Mouse (Mus musculus): ENCODE data around the gene AU018091. TPM values are rescaled to one million over a fixed set of nuclear protein-coding genes. Genes with fewer than 3 reads are reported as not detected.
"Not testable (repeated sequence)": the region's sequence is repeated elsewhere in the genome, so short reads cannot be mapped to it uniquely, and the experiment has no call there.

AU018091 gene
- polyA plus RNA-seq (2012; rRNA removed) = 0.06 TPM in 1 of 2 replicates, not detected in the other

DNA sequence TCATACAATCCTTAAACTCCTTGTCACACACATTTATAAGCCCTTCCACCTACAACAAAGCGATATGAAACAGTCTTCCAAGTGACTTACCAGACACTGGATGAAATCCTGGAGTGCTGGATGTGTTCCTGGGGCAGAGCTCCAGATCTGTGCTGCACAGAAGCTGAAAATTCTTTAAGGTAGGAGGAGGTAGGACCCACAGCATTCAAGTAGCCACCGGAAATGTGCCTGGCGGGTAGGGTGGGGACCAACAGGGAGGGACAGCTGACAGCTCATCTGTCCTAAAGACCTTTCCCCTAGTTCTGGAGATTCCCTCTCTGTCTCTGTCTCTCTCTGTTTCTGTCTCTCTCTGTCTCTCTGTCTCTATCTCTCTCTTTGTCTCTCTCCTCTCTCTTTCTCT lies at the start of gene AU018091:
TSS of gene AU018091 (minus strand) at position 279 of the 400 bp plus-strand sequence.
- DNase-seq (ENCODE audit: extremely low spot score in 1 of 2, low spot score in 1 of 2) = no peak

DNA sequence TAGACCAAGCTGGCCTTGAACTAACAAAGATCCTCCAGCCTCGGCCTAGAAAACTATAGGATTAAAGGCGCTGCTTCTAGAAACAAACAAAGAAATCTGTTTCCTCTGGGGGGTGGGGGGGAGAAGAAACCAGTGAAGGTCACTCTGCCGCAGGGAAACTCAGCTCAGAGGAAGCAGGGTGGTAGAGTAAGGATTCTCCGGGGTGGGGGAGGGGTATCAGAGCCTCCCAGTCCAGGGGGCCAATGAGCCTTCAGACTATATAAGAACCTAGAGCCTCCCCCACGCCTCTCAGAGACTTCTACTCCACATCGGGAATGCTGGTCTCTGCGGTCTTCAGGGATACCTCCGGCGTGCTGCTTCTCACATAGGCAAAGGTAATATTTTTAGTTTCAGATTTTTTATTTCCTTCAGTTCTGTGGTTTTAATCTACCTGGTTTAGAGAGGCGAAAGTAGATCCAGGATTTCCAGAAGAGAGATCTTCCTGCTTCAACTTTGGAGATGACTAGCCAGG lies 48.6 kb upstream of the AU018091 start:
- DNase-seq (ENCODE audit: extremely low spot score in 1 of 2, low spot score in 1 of 2) = no peak

DNA sequence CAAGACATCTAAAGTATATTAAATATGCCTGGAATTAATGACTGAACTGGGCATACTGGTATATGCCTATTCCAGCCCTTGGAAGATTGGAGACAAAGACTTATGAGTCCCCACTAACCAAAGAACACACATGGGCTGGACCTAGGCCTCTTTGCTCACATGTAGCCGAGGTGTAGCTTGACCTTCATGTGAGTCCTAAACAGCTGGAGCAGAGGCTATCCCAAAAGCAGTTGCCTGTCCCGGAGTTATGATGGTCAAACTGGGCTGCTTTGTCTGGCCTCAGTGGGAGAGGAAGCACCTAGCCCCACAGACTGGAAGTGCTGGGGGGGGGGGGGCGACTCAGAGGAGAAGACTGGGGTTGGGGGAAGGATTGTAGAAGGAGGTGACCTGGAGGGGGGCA lies 47.3 kb upstream of the AU018091 start:
- DNase-seq (ENCODE audit: extremely low spot score in 1 of 2, low spot score in 1 of 2) = no peak

DNA sequence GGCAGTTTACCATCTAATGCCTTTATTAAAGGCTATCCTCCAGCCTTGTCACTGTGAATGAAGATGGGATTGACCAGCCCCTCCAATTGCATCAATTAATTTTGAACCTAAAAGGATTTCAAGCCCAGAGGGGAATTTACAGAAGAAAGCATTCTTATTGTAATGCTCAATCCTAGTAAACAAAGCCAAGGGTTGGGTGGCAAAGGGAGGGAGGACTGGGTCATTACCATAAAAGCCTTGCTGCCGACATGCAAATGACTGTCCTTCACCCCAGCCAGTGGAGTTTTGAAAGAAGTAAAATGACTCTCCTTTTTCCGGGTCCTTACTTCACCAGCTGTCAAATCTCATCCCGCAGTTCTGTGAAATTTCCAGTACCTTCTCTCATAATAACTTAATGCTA lies 44.6 kb upstream of the AU018091 start:
- DNase-seq (ENCODE audit: extremely low spot score in 1 of 2, low spot score in 1 of 2) = no peak

DNA sequence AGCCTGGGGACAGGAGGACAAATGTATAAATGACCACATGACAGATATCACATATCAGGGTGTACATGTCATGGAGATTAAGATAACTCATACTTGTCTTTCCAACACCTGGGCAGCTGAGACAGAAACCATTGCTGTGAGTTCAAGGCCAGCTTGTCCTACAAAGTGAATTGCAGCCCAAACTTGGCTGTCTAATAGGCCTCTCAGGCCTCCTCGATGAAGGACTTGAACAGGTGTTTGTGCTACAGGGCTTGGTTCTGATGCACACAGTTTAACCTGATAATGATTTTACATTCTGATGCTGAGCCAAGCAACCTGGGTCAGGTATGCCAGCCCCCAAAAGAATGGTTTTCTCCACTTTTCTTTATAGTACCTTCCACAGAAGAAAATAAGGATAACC lies 44.2 kb upstream of the AU018091 start:
- DNase-seq (ENCODE audit: extremely low spot score in 1 of 2, low spot score in 1 of 2) = no peak

DNA sequence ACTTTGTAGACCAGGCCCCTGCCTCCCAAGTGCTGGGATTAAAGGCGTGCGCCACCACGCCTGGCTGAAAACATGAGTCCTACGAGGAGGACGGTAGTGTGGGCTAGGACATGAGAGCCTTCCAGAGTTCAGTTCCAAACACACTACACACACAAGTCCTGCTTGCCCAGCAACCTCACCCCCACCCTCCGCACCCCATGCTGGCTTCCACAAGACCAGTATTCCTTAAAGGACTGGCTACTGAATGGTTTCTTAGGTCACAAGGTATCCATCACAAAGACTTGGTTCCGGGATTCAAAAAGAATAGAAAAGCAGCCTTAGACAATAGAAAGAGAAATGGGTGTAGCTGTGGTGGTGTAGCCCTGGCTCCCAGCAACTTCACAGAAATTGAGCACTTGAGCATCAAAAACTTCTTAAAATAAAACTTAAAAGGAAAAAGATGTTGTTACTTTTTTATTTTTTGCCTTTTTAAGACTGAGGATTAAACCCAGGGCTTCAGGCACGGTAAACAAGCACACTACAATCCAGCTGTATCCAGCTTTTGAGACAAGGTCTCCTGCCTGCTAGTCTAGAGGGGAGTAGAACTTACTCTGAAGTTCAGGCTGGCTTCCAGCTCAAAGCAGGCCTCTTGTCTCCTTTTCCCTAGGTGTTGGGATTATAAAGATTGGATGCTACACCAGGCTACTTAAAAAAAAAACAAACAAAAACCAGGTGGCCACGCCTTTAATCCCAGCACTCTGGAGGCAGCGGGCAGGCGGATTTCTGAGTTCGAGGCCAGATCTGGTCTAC lies 43.2 kb upstream of the AU018091 start:
- no peak for DNase-seq (ENCODE audit: extremely low spot score in 1 of 2, low spot score in 1 of 2)

DNA sequence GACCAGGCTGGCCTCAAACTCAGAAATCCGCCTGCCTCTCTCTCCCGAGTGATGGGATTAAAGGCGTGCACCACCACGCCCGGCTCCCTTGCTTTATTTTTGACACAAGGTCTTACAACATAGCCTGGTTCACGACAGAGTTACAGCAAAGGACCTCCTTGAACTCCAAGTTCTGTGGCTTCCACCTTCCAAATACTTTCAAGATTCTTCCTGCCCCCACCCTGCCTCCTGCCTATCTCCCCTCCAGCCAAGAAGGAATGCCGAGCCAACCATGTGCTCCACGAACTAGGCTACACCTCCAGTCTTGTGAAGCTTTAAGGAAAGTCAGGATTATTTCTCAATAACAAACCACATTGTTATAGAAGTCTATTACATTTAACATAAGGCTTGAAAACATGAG lies 42.5 kb upstream of the AU018091 start:
- no peak for DNase-seq (ENCODE audit: extremely low spot score in 1 of 2, low spot score in 1 of 2)

DNA sequence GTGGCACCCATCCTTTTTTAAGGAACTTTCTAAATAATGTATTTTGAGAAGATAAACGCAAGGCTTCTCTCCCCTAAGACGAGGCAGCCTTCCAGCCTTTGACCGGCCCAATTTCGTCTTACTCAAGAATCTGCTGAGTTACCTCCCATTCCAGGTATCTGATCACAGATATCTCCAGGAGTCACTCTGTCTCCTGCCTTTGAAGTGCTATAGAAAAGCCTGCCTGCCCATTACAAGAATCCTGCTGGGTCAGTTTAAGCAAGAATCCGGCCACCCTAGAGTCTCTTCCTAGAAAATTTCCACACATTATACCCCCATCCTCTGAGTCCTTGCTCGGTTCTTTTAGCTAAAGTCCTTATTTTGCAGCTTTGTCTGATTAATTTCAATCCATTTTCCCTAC lies 41.6 kb upstream of the AU018091 start:
- DNase-seq (ENCODE audit: extremely low spot score in 1 of 2, low spot score in 1 of 2) = no peak

DNA sequence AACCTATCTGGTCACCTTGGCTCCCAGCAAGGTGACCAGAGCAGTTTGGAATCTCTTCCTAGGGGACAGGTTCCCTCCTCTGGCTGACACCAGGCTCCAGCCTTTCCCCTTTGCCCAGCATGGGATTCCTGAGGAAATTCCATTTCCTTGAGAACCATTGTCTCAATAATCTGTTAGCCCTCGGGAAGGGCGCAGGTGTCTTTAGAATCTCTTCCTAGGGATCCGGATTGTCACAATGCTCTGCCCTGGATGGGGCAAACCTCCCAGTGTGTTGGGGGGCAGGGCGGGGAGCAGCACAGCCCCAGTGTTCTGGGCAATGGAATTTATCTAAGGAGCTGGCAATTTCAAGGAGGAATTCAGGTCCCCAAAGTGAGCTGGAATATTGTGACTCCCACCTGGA lies 37.5 kb upstream of the AU018091 start:
- DNase-seq (ENCODE audit: extremely low spot score in 1 of 2, low spot score in 1 of 2) = no peak

DNA sequence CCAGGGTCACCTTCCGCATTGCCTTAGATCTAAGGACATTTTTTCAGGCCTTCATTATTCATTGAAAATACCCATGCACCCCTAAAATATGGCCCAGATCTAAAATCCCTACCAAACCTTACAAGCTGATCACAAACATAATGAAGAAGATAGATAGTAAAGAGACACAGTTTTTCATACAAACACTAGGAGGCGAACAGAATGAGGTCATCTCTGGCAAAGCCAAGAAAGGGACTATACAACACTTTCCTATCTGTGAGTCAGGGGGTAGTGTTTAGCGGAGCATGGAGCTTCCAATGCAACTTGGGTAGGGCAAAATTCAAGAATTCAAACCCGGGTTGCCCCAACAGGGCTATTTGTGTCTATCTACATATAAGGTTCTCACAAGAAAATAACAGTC lies 35.6 kb upstream of the AU018091 start:
- DNase-seq (ENCODE audit: extremely low spot score in 1 of 2, low spot score in 1 of 2) = no peak

DNA sequence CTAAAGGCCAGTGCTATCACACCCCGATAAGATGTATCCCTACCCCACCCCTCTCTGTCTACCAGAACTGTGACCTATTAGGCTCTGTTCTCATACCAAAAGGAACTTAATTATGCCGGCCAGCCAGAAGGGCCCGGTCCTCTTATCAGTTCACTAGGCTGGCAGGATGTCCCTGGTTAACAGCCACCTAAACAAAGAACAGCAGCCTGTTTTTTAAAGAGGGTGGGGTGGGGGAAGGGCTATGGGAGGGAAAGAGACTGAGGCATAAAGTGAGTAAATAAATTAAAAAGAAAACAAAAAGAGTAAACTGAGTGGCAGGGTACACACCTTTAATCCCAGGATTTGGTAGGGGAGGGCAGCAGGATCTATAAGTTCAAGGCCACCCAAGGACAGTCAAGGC lies 34.9 kb upstream of the AU018091 start:
- no peak for DNase-seq (ENCODE audit: extremely low spot score in 1 of 2, low spot score in 1 of 2)

DNA sequence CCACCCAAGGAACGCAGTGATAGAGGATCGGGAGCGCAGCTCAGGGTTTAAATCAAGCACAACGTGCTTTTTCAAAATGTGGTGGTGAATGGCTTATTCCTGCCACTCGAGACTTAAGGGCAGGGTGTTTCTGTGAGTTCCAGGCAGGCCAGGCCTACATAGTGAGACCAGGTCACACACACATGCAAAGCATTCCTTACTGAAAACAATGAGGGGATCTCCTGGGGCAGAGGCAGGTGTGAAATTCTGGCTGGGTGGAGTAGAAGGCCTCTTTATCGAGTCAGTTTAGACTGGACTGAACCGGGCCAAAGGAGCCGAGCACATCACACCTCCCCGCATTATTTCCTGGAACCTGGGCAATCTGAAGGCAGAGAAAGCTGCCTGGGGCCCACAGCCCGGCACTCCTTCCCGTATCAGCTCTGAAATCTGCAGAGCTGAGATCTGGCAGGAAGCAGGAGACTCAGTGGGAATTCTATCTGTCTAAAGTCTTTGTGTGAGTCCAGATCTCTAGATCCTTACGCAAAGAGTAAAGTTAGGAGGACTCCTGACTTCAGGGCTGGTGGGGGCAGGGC lies 32.2 kb upstream of the AU018091 start:
- no peak for DNase-seq (ENCODE audit: extremely low spot score in 1 of 2, low spot score in 1 of 2)

DNA sequence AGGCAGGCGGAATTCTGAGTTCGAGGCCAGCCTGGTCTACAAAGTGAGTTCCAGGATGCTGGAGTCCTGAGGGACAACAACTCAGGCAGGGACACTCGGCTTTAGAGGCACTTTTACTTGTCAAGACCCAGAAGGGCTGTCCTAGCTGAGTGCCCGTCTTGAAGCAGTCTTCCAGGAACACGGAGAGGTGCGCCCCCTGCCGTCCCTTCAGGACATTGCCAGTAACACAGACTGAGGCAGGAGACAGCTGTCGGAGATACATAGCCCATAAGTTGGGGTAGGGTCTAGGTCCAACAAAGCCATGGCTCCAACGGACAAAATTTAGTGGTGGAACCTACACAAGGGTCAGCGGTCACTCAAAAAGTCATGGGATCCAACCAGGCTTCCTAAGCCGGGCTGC lies 29.9 kb upstream of the AU018091 start:
- no peak for DNase-seq (ENCODE audit: extremely low spot score in 1 of 2, low spot score in 1 of 2)

DNA sequence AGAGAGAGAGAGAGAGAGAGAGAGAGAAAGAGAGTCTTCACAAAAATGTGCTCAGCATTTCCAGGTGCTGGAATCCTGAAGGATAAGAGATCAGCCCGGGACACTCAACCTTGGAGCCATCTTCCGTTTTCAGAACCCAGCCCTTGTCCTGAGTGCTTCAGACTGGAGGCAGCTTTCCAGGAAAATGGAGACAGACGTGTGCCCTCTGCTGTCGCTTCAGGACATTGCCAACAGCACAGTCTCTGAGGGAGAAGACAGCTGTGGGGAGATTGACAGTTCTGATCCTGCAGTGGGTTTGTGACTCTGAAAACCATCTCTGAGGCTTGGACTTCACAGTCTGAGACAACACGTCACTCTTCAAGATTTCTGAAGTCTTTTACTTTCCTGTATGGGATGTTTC lies 26.8 kb upstream of the AU018091 start:
- no peak for DNase-seq (ENCODE audit: extremely low spot score in 1 of 2, low spot score in 1 of 2)

DNA sequence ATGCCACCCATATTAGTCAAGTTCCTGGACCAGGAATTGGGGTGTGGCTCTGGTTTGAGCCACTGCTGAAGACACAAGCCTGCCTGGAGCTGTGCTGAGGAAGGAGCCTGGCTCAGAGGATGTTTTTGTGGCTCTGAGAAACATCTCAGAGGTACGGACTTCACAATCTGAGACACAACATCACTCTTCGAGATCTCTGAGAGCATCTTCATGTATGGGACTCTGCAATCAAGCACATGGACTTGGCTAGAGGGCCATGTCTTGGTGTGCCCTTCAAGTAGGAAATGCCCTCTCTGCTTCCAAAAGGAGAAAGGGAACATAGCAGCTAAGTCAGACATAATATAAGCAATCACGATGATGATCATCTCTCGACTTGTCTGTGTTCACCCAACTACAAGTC lies 25.5 kb upstream of the AU018091 start:
- DNase-seq (ENCODE audit: extremely low spot score in 1 of 2, low spot score in 1 of 2) = no peak

DNA sequence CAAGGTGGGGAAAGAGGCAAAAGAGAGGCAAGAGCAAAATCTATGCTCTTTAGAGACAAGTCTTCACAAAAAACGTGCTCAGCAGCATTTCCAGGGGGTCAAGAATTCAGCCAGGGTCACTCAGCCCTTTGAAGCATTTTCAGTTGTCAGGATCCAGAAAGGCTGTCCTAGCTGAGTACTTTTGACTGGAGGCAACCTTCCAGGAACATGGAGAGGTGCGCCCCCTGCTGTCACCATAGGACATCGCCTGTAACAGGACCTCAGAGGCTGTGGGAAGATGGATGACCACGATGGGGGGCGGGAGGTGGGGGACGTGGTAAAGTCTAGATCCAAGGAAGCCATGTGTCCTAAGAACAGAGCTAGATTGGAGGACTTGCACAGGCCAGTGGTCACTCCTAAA lies 24.9 kb upstream of the AU018091 start:
- peak in 1 of 2 experiments; percentile 67 for DNase-seq (ENCODE audit: extremely low spot score in 1 of 2, low spot score in 1 of 2)

DNA sequence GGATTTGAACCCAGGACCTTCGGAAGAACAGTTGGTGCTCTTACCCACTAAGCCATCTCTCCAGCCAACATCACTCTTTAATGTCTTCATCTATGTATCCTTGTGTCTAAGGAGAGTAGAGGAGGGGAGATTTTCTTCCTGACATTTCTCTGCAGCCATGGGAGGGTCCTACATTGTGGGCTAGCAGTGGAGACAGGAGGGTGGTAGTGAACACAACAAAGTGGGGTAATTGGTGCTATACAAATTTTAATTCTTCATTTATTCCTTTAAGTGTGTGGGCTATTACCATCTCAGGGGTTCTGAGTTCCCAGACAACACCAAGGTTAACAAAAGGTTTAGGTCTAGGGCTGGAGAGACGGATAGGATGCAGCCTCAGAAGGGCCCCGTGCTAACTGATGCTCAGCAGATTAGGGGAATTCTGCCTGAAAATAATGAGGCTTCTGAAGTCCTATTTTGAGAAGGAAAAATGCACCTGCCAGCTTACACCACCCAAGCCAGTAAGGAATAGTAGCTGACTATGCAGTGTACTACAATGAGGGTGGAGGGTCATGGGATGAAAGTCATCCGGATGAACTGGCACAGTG lies 24.1 kb upstream of the AU018091 start:
- DNase-seq (ENCODE audit: extremely low spot score in 1 of 2, low spot score in 1 of 2) = no peak

DNA sequence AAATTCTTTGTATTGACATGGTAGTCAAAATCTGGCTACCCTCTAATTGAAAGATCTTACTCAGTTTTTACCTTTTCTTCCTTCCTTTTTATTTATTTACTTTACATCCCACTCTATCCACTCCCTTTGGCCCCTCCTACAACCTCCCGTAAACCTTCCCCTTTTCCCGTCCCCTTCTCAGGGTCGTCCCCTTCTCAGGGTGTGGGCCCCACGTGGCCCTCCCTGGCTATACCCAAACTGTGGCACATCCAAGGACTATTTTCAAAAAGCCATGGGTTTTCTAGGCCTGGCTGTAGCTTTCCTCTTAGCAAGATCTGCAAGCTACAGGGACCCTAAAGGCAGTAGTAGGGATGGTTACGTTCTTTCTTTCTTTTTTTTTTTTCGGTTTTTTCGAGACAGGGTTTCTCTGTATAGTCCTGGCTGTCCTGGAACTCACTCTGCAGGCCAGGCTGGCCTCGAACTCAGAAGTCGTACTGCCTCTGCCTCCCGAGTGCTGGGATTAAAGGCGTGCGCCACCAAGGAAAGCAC lies 23.0 kb upstream of the AU018091 start:
- no peak for DNase-seq (ENCODE audit: extremely low spot score in 1 of 2, low spot score in 1 of 2)

DNA sequence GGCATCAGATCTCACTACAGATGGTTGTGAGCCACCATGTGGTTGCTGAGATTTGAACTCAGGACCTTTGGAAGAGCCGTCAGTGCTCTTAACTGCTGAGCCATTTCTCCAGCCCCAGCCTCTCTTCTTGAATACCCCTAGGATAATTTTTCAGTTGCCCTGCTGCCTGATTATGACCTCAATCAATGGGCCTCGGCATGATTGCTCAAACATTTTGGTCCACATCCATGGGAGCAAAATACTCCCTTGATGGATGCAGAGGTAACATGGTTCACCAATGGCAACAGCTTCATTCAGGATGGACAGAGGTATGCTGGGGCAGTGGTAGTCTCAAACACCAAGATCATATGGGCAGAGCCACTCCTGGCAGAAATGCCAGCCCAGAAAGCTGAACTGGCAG lies 17.7 kb upstream of the AU018091 start:
- DNase-seq (ENCODE audit: extremely low spot score in 1 of 2, low spot score in 1 of 2) = not testable (repeated sequence)

DNA sequence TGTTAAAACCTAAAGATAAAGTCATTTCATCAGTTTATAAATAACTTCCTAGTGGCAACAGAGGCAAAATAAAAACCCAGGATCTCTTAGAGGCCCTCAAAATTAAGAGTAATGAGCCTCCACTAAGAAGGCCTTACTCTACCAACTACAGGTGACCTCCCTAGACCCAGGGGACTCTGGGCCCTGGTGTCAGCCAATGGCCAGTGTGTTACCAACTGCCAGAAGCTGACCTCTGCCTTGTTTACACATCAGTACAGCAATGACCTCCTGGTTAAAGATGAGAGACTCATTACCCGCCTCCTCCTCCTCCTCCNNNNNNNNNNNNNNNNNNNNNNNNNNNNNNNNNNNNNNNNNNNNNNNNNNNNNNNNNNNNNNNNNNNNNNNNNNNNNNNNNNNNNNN lies 17.1 kb upstream of the AU018091 start:
- no peak for DNase-seq (ENCODE audit: extremely low spot score in 1 of 2, low spot score in 1 of 2)

DNA sequence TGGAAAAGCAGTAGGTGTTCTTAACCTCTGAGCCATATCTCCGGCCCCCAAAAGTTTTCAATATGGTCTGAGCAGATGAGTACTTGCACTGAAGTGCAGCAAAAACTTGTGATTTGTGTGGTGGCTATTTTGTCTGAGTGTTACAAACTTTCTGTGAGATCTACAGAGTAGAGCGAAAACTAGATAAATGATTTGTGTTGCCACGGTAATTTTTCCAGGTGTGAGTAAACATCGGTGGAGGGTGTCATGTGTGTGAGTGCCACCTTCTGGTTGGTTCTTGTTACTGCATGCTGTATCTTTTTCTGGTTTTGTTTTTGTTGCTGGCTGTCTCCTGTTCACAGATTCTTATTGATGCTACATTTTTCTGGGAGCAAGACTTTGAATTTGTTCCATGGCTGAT lies 15.4 kb upstream of the AU018091 start:
- DNase-seq (ENCODE audit: extremely low spot score in 1 of 2, low spot score in 1 of 2) = no peak

DNA sequence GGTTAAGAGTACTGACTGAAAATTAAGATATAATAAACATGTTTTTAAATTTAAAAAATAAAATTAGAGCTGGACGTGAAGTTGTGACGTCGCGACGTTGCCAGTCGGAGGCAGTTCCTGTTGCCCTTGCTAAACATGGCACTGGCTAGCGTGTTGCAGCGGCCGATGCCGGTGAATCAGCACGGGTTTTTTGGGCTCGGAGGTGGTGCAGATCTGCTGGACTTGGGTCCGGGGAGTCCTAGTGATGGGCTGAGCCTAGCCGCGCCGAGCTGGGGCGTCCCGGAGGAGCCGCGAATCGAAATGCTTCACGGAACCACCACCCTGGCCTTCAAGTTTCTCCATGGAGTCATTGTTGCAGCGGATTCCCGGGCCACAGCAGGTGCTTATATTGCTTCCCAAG lies 12.0 kb upstream of the AU018091 start:
- DNase-seq (ENCODE audit: extremely low spot score in 1 of 2, low spot score in 1 of 2) = not testable (repeated sequence)

All from frontal cortex, adult 2 months (tissue).